Mouse (Mus musculus): ENCODE data around the gene Tmem176a. TPM values are rescaled to one million over a fixed set of nuclear protein-coding genes. Genes with fewer than 3 reads are reported as not detected.
"Not testable (repeated sequence)": the region's sequence is repeated elsewhere in the genome, so short reads cannot be mapped to it uniquely, and the experiment has no call there.

Tmem176a gene
- total and polyA plus RNA-seq, 2 experiments, result 71.4 to 241 TPM

GRCm38 (mm10) chr6:48809494-48810219, 31.1 kb upstream of the Tmem176a start:
- WGBS, result 70% methylated on average over 3 of the region's 3 CpGs
- H3K9ac ChIP-seq (ENCODE audit: low read depth, low read length), result no peak overlapping the region
- H3K27me3 ChIP-seq (ENCODE audit: control insufficient read depth, insufficient read depth, low read length), result no peaks in the 10 kb centered on the region
- no peak overlapping the region for H3K27ac ChIP-seq (replicated peaks; ENCODE audit: insufficient read depth, low read depth, low read length)
- TF ChIP-seq CTCF (IDR thresholded peaks at IDR 0.05; ENCODE audit: low read depth, low read length) (no peak), POLR2A (IDR thresholded peaks at IDR 0.05; ENCODE audit: extremely low read depth, insufficient read depth, low read length) (no peak)
- no peaks in the 10 kb centered on the region for H3K36me3 ChIP-seq (ENCODE audit: control insufficient read depth, insufficient read depth, low read length)
- no peaks in the 10 kb centered on the region for H3K79me2 ChIP-seq (ENCODE audit: control insufficient read depth, insufficient read depth, low read length)
- no peak for DNase-seq (ENCODE audit: extremely low read depth, low read depth, low spot score)
- no peak overlapping the region for H3K4me3 ChIP-seq (ENCODE audit: insufficient read depth, low read depth, low read length)
- H3K4me1 ChIP-seq (ENCODE audit: control insufficient read depth, insufficient read depth, low read length), result peaks cover 8% of the 10 kb centered on the region

GRCm38 (mm10) chr6:48815013-48815412, 25.7 kb upstream of the Tmem176a start:
- H3K4me3 ChIP-seq (ENCODE audit: insufficient read depth, low read depth, low read length), result no peak overlapping the region
- H3K27me3 ChIP-seq (ENCODE audit: control insufficient read depth, insufficient read depth, low read length), result no peaks in the 10 kb centered on the region
- no peak overlapping the region for H3K27ac ChIP-seq (replicated peaks; ENCODE audit: insufficient read depth, low read depth, low read length)
- no peak for TF ChIP-seq CTCF (IDR thresholded peaks at IDR 0.05; ENCODE audit: low read depth, low read length)
- no peak for TF ChIP-seq POLR2A (IDR thresholded peaks at IDR 0.05; ENCODE audit: extremely low read depth, insufficient read depth, low read length)
- no peaks in the 10 kb centered on the region for H3K4me1 ChIP-seq (ENCODE audit: control insufficient read depth, insufficient read depth, low read length)
- no peaks in the 10 kb centered on the region for H3K36me3 ChIP-seq (ENCODE audit: control insufficient read depth, insufficient read depth, low read length)
- DNase-seq (ENCODE audit: extremely low read depth, low read depth, low spot score), result no peak
- H3K9ac ChIP-seq (ENCODE audit: low read depth, low read length), result no peak overlapping the region
- H3K79me2 ChIP-seq (ENCODE audit: control insufficient read depth, insufficient read depth, low read length), result no peaks in the 10 kb centered on the region

- Histone ChIP-seq H3K27me3 (ENCODE audit: control insufficient read depth, insufficient read depth, low read length) (no peaks in the 10 kb centered on the region), H3K36me3 (ENCODE audit: control insufficient read depth, insufficient read depth, low read length) (no peaks in the 10 kb centered on the region), H3K79me2 (ENCODE audit: control insufficient read depth, insufficient read depth, low read length) (no peaks in the 10 kb centered on the region), H3K9ac (ENCODE audit: low read depth, low read length) (no peak overlapping the region), H3K4me1 (ENCODE audit: control insufficient read depth, insufficient read depth, low read length) (no peaks in the 10 kb centered on the region; the same call in 1 of the 2 replicates), H3K4me3 (ENCODE audit: insufficient read depth, low read depth, low read length) (no peak overlapping the region; the same call in 1 of the 2 replicates), H3K27ac (replicated peaks; ENCODE audit: insufficient read depth, low read depth, low read length) (no peak overlapping the region)
- 1% methylated on average over 6 of the region's 6 CpGs for WGBS
- TF ChIP-seq CTCF (IDR thresholded peaks at IDR 0.05; ENCODE audit: low read depth, low read length), result peak; percentile 85
- TF ChIP-seq POLR2A (IDR thresholded peaks at IDR 0.05; ENCODE audit: extremely low read depth, insufficient read depth, low read length), result no peak
- DNase-seq (ENCODE audit: extremely low read depth, low read depth, low spot score), result peak; percentile 66
Observed at GRCm38 (mm10) chr6:48817815-48818214, 22.9 kb upstream of the Tmem176a start.

- 53% methylated on average over 7 of the region's 7 CpGs for WGBS
- H3K27me3 ChIP-seq (ENCODE audit: control insufficient read depth, insufficient read depth, low read length); H3K9ac ChIP-seq (ENCODE audit: low read depth, low read length); H3K4me1 ChIP-seq (ENCODE audit: control insufficient read depth, insufficient read depth, low read length); H3K27ac ChIP-seq (replicated peaks; ENCODE audit: insufficient read depth, low read depth, low read length); H3K36me3 ChIP-seq (ENCODE audit: control insufficient read depth, insufficient read depth, low read length); H3K79me2 ChIP-seq (ENCODE audit: control insufficient read depth, insufficient read depth, low read length); H3K4me3 ChIP-seq (ENCODE audit: insufficient read depth, low read depth, low read length): not testable (repeated sequence)
- DNase-seq (ENCODE audit: extremely low read depth, low read depth, low spot score), result peak; percentile 39
Observed at GRCm38 (mm10) chr6:48821991-48822785, 18.5 kb upstream of the Tmem176a start.

- Histone ChIP-seq H3K4me3 (ENCODE audit: insufficient read depth, low read depth, low read length) (no peak overlapping the region), H3K79me2 (ENCODE audit: control insufficient read depth, insufficient read depth, low read length) (no peaks in the 10 kb centered on the region), H3K27ac (replicated peaks; ENCODE audit: insufficient read depth, low read depth, low read length) (peak overlapping the region; percentile 77), H3K4me1 (ENCODE audit: control insufficient read depth, insufficient read depth, low read length) (peaks cover 9% of the 10 kb centered on the region), H3K36me3 (ENCODE audit: control insufficient read depth, insufficient read depth, low read length) (no peaks in the 10 kb centered on the region), H3K27me3 (ENCODE audit: control insufficient read depth, insufficient read depth, low read length) (no peaks in the 10 kb centered on the region), H3K9ac (ENCODE audit: low read depth, low read length) (no peak overlapping the region)
- no peak for TF ChIP-seq CTCF (IDR thresholded peaks at IDR 0.05; ENCODE audit: low read depth, low read length)
- TF ChIP-seq POLR2A (IDR thresholded peaks at IDR 0.05; ENCODE audit: extremely low read depth, insufficient read depth, low read length), result no peak
- 10% methylated on average over 7 of the region's 7 CpGs for WGBS
- peak; percentile 93 for DNase-seq (ENCODE audit: extremely low read depth, low read depth, low spot score)
Observed at GRCm38 (mm10) chr6:48825016-48825415, 15.7 kb upstream of the Tmem176a start.

GRCm38 (mm10) chr6:48828976-48829375, 11.7 kb upstream of the Tmem176a start:
- 19% methylated on average over 1 of the region's 1 CpGs for whole genome bisulfite sequencing
- no peaks in the 10 kb centered on the region for H3K79me2 ChIP-seq (ENCODE audit: control insufficient read depth, insufficient read depth, low read length)
- no peak overlapping the region for H3K4me3 ChIP-seq (ENCODE audit: insufficient read depth, low read depth, low read length)
- H3K27me3 ChIP-seq (ENCODE audit: control insufficient read depth, insufficient read depth, low read length), result no peaks in the 10 kb centered on the region
- no peak overlapping the region for H3K27ac ChIP-seq (replicated peaks; ENCODE audit: insufficient read depth, low read depth, low read length)
- peaks cover 19% of the 10 kb centered on the region for H3K4me1 ChIP-seq (ENCODE audit: control insufficient read depth, insufficient read depth, low read length)
- peaks cover 9% of the 10 kb centered on the region for H3K36me3 ChIP-seq (ENCODE audit: control insufficient read depth, insufficient read depth, low read length)
- H3K9ac ChIP-seq (ENCODE audit: low read depth, low read length), result no peak overlapping the region
- no peak for TF ChIP-seq CTCF (IDR thresholded peaks at IDR 0.05; ENCODE audit: low read depth, low read length)
- no peak for TF ChIP-seq POLR2A (IDR thresholded peaks at IDR 0.05; ENCODE audit: extremely low read depth, insufficient read depth, low read length)
- peak; percentile 30 for DNase-seq (ENCODE audit: extremely low read depth, low read depth, low spot score)
